Mouse (Mus musculus) myocyte (in vitro differentiated cells): ENCODE results near the gene Inhbb. TPM values are rescaled to one million over a fixed set of nuclear protein-coding genes. Genes with fewer than 3 reads are reported as not detected.

Experiments
- H3K27me3 ChIP-seq: one replicate; pipeline ENCODE4 v1.6.1; 2011; ENCODE audit not compliant: control insufficient read depth, insufficient read depth, insufficient read length
- H3K36me3 ChIP-seq: one replicate; pipeline ENCODE4 v1.6.1; 2011; ENCODE audit not compliant: control insufficient read depth, insufficient read depth
- H3K4me2 ChIP-seq: one replicate; pipeline ENCODE4 v1.6.1; 2011; ENCODE audit warnings: low read depth, control low read depth
- H3K4me3 ChIP-seq: one replicate; pipeline ENCODE4 v1.5.1; 2011; ENCODE audit warnings: mild to moderate bottlenecking, control low read depth, moderate library complexity
- H3K79me2 ChIP-seq: one replicate; pipeline ENCODE4 v1.6.1; 2011; ENCODE audit not compliant: control insufficient read depth, insufficient read depth
- H3ac ChIP-seq: one replicate; pipeline ENCODE4 v1.6.1; 2011; ENCODE audit not compliant: control insufficient read depth, insufficient read length
- CEBPB ChIP-seq: IDR thresholded peaks from 2 replicates; pipeline ENCODE4 v1.6.1; 2011; ENCODE audit warnings: mild to moderate bottlenecking, moderate library complexity; ENCODE audit not compliant: poor library complexity, insufficient read depth, severe bottlenecking
- E2F4 ChIP-seq: IDR thresholded peaks from one replicate; pipeline ENCODE4 v1.6.1; 2011; ENCODE audit warnings: mild to moderate bottlenecking, control low read depth, moderate library complexity; ENCODE audit not compliant: insufficient read depth
- MAX ChIP-seq: IDR thresholded peaks from one replicate; pipeline ENCODE4 v1.6.1; 2011; ENCODE audit warnings: low read depth, mild to moderate bottlenecking, control low read depth
- MYOD1 ChIP-seq, 3 experiments: IDR thresholded peaks; one replicate each; pipeline ENCODE4 v1.6.1; 2011; ENCODE audit warnings: control low read depth in 2 of 3, low read depth in 2 of 3, mild to moderate bottlenecking in 2 of 3, moderate library complexity in 1 of 3; ENCODE audit not compliant: insufficient read length in 2 of 3, control insufficient read depth in 1 of 3
- MYOG ChIP-seq, 3 experiments: IDR thresholded peaks; one replicate each; pipeline ENCODE4 v1.6.1; 2011; ENCODE audit warnings: control low read depth in 2 of 3, low read depth in 2 of 3, mild to moderate bottlenecking in 2 of 3; ENCODE audit not compliant: insufficient read length in 2 of 3, control insufficient read depth in 1 of 3, insufficient read depth in 1 of 3
- POLR2A ChIP-seq: IDR thresholded peaks from one replicate; pipeline ENCODE4 v1.6.1; 2011; ENCODE audit warnings: low read depth, mild to moderate bottlenecking, control low read depth, moderate library complexity; ENCODE audit not compliant: insufficient read length
- POLR2AphosphoS2 ChIP-seq: IDR thresholded peaks from one replicate; pipeline ENCODE4 v1.6.1; 2011; ENCODE audit warnings: low read depth, control low read depth; ENCODE audit not compliant: insufficient read length
- REST ChIP-seq: IDR thresholded peaks from one replicate; pipeline ENCODE4 v1.6.1; 2011; ENCODE audit warnings: mild to moderate bottlenecking, control low read depth, moderate library complexity; ENCODE audit not compliant: insufficient read depth, insufficient read length
- SRF ChIP-seq: IDR thresholded peaks from one replicate; pipeline ENCODE4 v1.6.1; 2011; ENCODE audit warnings: low read depth; ENCODE audit not compliant: control insufficient read depth, insufficient read length
- TCF12 ChIP-seq: IDR thresholded peaks from one replicate; pipeline ENCODE4 v1.6.1; 2011; ENCODE audit warnings: mild to moderate bottlenecking, control low read depth; ENCODE audit not compliant: poor library complexity, insufficient read depth, severe bottlenecking
- TCF3 ChIP-seq: IDR thresholded peaks from one replicate; pipeline ENCODE4 v1.6.1; 2011; ENCODE audit warnings: low read depth, control low read depth; ENCODE audit not compliant: insufficient read length
- USF1 ChIP-seq: IDR thresholded peaks from one replicate; pipeline ENCODE4 v1.6.1; 2011; ENCODE audit warnings: low read depth, mild to moderate bottlenecking, control low read depth, moderate library complexity
- polyA plus RNA-seq: library from polyadenylated mRNA; unstranded; fragments of >200 nt; fragmentation: generic; extraction: Trizol; gene quantifications from one replicate; pipeline ENCODE4 v1.2.1, GENCODE M21; 2012; ENCODE audit warnings: missing spikeins

The Inhbb gene
- polyA plus RNA-seq, 1 experiment, result 8.3 TPM

DNA sequence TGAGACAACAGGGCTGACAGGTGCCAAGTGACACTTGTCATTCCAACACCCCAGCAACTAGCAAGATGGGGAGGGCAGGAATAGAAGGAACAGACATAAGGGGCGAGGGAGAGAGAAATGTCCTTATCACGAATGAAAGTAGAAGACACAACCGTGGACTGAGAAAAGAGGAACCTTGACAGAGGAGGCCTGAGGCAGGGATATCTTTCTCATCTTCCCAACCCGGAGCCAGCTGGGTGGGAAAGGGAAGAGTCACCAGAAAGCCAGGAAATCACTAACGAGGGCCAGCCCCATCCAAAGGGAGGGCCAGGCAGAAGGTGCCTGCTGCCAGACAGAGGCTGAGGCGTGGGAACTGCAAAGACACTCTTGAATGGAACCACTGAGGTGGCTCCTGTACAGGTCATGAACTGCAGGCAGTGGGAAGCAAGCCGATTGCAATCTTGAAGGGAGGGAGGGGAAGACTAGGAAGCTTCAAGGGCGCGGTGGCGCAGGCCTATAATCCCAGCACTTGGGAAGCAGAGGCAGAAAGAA, 24.8 kb upstream of the Inhbb start:
- H3K79me2 ChIP-seq, result no peaks in the 10 kb centered on the region
- H3ac ChIP-seq, result no peak overlapping the region
- TF ChIP-seq TCF3, result no peak
- no peaks in the 10 kb centered on the region for H3K36me3 ChIP-seq
- H3K27me3 ChIP-seq, result no peaks in the 10 kb centered on the region
- H3K4me3 ChIP-seq, result no peak overlapping the region
- H3K4me2 ChIP-seq, result no peak overlapping the region

DNA sequence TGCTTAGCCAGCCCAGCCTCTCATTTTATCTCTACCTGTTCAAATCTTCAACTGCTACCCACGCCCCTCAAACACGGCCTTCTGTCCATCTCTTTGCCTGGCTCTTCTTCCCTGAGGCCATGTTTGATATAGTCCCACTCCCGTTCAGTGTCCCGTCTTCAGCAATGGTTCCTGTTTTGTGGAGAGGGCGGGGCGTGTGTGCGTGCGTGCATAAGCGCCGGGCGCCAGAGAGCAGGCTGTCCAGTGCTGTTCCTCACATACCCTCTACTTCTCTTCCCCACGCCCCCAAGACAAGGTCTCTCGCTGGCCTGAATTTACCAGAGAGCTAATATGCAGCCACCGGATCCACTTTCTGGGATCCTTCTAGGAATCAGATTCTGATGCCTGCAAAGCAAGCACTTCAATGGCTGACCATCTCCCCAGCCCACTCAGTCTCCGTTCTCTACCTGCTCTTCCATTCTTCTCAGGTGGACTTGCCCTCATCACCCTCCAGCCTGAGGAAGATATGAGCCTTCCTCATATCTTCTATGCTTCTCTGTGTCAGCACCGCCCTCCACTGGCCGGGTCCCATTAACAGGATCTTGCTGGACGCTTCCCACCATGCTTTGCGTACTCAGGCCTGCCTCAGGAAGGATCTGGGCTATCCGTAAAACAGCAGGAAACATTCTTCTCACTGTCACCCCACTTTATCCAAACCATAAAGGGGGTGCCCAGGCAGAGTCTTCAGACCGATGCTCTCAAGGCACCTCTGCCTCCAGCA, 21.7 kb upstream of the Inhbb start:
- Histone ChIP-seq H3K36me3 (no peaks in the 10 kb centered on the region), H3K79me2 (no peaks in the 10 kb centered on the region), H3K4me2 (no peak overlapping the region), H3K4me3 (no peak overlapping the region), H3ac (no peak overlapping the region), H3K27me3 (no peaks in the 10 kb centered on the region)
- no peak for TF ChIP-seq REST
- TF ChIP-seq MAX, result no peak
- TF ChIP-seq TCF12, result no peak
- no peak for TF ChIP-seq MYOD1 (IDR thresholded peaks at IDR 0.05; ENCODE audit: control insufficient read depth in 1 of 3, insufficient read length in 2 of 3, low read depth in 2 of 3)
- no peak for TF ChIP-seq POLR2AphosphoS2
- no peak for TF ChIP-seq POLR2A
- TF ChIP-seq E2F4, result no peak
- no peak for TF ChIP-seq SRF
- no peak for TF ChIP-seq USF1
- TF ChIP-seq MYOG (IDR thresholded peaks at IDR 0.05; ENCODE audit: control insufficient read depth in 1 of 3, insufficient read depth in 1 of 3, insufficient read length in 2 of 3, low read depth in 2 of 3), result no peak
- TF ChIP-seq CEBPB, result no peak
- no peak for TF ChIP-seq TCF3

DNA sequence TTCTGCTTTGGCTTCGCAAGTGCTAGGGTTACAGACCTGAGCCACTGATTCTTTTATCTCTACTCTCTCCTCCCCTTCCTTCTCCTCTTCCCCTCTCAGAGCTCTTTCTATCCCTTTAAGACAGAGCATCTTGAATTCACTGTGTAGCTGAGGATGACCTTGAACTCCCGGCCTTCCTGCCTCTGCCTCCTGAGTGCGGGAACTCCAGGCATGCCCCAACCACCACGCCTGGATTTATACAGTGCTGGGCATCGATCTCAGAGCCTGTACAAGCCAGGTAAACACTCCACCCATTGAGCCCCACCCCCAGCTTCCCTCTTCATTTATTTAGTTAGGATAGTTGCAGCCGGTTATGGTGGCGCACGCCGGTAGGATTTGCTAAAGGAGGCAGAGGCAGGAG, 20.9 kb upstream of the Inhbb start:
- no peaks in the 10 kb centered on the region for H3K36me3 ChIP-seq
- TF ChIP-seq POLR2A (no peak), MYOD1 (IDR thresholded peaks at IDR 0.05; ENCODE audit: control insufficient read depth in 1 of 3, insufficient read length in 2 of 3, low read depth in 2 of 3) (no peak), REST (no peak), TCF3 (no peak), USF1 (no peak), POLR2AphosphoS2 (no peak), E2F4 (no peak), TCF12 (no peak), SRF (no peak), CEBPB (no peak), MYOG (IDR thresholded peaks at IDR 0.05; ENCODE audit: control insufficient read depth in 1 of 3, insufficient read depth in 1 of 3, insufficient read length in 2 of 3, low read depth in 2 of 3) (no peak)
- H3K4me2 ChIP-seq, result no peak overlapping the region
- no peaks in the 10 kb centered on the region for H3K27me3 ChIP-seq
- no peaks in the 10 kb centered on the region for H3K79me2 ChIP-seq
- H3ac ChIP-seq, result no peak overlapping the region
- H3K4me3 ChIP-seq, result no peak overlapping the region

DNA sequence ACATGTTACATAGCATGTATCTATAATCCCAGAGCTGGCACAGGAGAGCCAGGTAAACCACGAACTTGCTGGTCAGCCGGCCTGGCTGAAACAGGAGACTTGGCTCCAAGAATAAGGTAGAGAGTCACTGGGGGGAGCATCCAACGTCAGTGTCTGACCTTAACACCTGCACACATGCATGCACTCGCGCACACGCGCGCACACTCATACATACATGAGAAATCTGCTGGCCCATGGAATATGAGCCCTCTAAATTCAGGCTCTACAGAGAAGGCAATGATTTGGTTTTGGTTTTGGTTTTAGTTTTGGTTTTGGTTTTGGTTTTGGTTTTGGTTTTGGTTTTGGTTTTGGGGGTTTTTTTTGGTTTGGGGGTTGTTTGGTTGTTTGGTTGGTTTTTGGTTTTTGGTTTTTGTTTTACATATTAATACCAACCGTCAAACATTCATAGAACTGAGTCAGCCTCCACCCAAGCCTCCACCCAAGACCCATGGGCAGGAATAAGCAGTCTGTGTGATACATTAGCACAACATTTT, 16.1 kb upstream of the Inhbb start:
- no peak overlapping the region for H3K4me3 ChIP-seq
- no peaks in the 10 kb centered on the region for H3K27me3 ChIP-seq
- H3K36me3 ChIP-seq, result no peaks in the 10 kb centered on the region
- H3K79me2 ChIP-seq, result no peaks in the 10 kb centered on the region
- H3K4me2 ChIP-seq, result no peak overlapping the region
- TF ChIP-seq REST (no peak), MAX (no peak), TCF12 (no peak), POLR2AphosphoS2 (no peak), TCF3 (no peak), CEBPB (no peak), MYOG (IDR thresholded peaks at IDR 0.05; ENCODE audit: control insufficient read depth in 1 of 3, insufficient read depth in 1 of 3, insufficient read length in 2 of 3, low read depth in 2 of 3) (no peak), USF1 (no peak), POLR2A (no peak), MYOD1 (IDR thresholded peaks at IDR 0.05; ENCODE audit: control insufficient read depth in 1 of 3, insufficient read length in 2 of 3, low read depth in 2 of 3) (no peak), SRF (no peak), E2F4 (no peak)
- H3ac ChIP-seq, result no peak overlapping the region

DNA sequence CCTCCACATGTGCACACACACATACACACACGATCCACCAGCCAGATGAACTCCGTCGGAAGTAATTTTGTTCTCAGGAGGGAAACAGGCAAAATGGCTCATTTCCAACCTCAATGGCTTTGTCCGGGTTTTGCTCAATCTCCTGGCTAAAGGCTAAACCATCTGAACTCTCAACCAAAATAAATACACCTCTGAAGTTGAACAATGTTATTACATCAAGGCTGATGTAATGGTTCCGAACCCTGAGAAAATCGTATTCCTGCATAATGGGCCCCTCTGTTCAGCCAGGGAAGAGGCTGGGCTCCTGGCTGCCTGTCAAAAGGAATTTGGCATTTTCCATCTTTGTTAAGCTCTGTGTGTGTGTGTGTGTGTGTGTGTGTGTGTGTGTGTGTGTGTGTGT, 15.4 kb upstream of the Inhbb start:
- TF ChIP-seq MYOD1 (IDR thresholded peaks at IDR 0.05; ENCODE audit: control insufficient read depth in 1 of 3, insufficient read length in 2 of 3, low read depth in 2 of 3), result no peak
- no peak for TF ChIP-seq USF1
- TF ChIP-seq MYOG (IDR thresholded peaks at IDR 0.05; ENCODE audit: control insufficient read depth in 1 of 3, insufficient read depth in 1 of 3, insufficient read length in 2 of 3, low read depth in 2 of 3), result no peak
- TF ChIP-seq CEBPB, result no peak
- no peak for TF ChIP-seq TCF12
- no peak for TF ChIP-seq POLR2A
- no peak for TF ChIP-seq MAX
- no peak overlapping the region for H3ac ChIP-seq
- no peaks in the 10 kb centered on the region for H3K36me3 ChIP-seq
- no peak overlapping the region for H3K4me3 ChIP-seq
- no peaks in the 10 kb centered on the region for H3K79me2 ChIP-seq
- H3K4me2 ChIP-seq, result no peak overlapping the region
- H3K27me3 ChIP-seq, result no peaks in the 10 kb centered on the region
